10 mouse cellular contexts compared by ENCODE assay signal in the genomic region with DNA sequence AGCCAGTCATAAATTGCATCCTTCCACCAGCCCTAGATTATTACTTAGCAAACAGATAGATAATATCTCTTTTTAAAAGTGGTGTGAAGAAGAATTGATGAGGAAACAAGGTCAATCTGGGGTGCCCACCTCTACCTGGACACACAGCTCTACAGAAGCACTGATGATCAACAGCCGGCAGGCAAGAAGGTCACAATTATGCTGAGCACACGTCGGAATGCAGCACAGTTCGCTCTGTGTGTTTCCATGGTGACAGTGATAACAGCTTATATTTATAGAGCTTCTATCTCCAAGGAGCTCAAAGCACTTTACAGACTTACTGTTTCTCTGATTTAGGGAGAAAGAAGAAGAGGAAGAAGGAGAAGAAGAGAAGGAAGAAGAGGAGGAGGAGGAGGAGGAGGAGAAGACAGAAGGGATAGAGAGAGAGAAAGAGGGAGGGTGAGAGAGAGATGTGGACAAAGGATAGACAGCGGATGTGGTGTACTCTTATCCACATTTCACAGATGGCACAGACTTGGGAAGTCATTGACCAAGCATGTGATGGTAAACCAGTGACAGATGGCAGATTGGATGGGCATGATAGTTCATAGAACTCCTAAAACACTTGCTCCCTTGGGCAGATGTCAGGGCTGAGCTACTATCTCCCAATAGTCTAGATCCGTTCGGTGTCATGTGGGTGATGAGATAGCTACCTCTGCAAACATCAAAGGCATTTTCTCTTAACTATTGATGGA. TPM values are rescaled to one million over a fixed set of nuclear protein-coding genes. Genes with fewer than 3 reads are reported as not detected.
DNase-seq lines count a peak whose midpoint lies in the region; ATAC-seq lines count a peak whose summit lies in the region.
"Had no signal": no experiment of that assay in that cellular context is flagged by ENCODE, and none has a peak within 500 bp of the region (broad histone marks: within the 10 kb centered on the region; RNA-seq: fewer than 3 reads in every experiment).

No protein-coding gene starts in this region.

- H3K27ac ChIP-seq in heart, embryonic 14.5 days (replicated peaks in 1 of 2; ENCODE audit: control insufficient read depth in 1 of 2, insufficient read depth in 1 of 2, low read depth in 2 of 2, low read length in 2 of 2), result peak overlapping the region; percentile 63 to 76; a peak in 3 of 4 replicates
- no peak overlapping the region for H3K27ac ChIP-seq in stomach, embryonic 14.5 days (ENCODE audit: low read length)
- H3K27ac ChIP-seq: liver, embryonic 13.5 days had no signal

- intact Hi-C loops in heart, postnatal 10 days (cut with DNase I), result no loop called here
- intact Hi-C loops in left cerebral cortex, postnatal 4 days (cut with DNase I), result no loop called here

- no peak overlapping the region for H3K4me3 ChIP-seq in heart, embryonic 14.5 days (ENCODE audit: control insufficient read depth in 1 of 2, insufficient read depth in 1 of 2, low read depth in 1 of 2, low read length in 2 of 2)
- no peak overlapping the region for H3K4me3 ChIP-seq in stomach, embryonic 14.5 days (ENCODE audit: low read depth, low read length)
- H3K4me3 ChIP-seq: liver, embryonic 13.5 days had no signal

- no peak overlapping the region for H3K9ac ChIP-seq in heart, embryonic 14.5 days (ENCODE audit: low read length)
- no peak overlapping the region for H3K9ac ChIP-seq in stomach, embryonic 14.5 days (replicated peaks; ENCODE audit: low read depth, low read length)
- H3K9ac ChIP-seq: liver, embryonic 13.5 days had no signal

- H3K4me2 ChIP-seq in heart, embryonic 14.5 days (ENCODE audit: low read length), result peak overlapping the region; percentile 53
- H3K4me2 ChIP-seq in stomach, embryonic 14.5 days (replicated peaks; ENCODE audit: low read depth, low read length), result no peak overlapping the region
- H3K4me2 ChIP-seq: liver, embryonic 13.5 days had no signal

- peaks cover 23 to 24% of the 10 kb centered on the region in 2 experiments for H3K4me1 ChIP-seq in heart, embryonic 14.5 days (ENCODE audit: control insufficient read depth in 2 of 2, insufficient read depth in 2 of 2, low read length in 2 of 2)
- no peaks in the 10 kb centered on the region for H3K4me1 ChIP-seq in stomach, embryonic 14.5 days (ENCODE audit: control insufficient read depth, insufficient read depth, low read length)
- H3K4me1 ChIP-seq: liver, embryonic 13.5 days had no signal

- H3K36me3 ChIP-seq in heart, embryonic 14.5 days (ENCODE audit: control insufficient read depth, insufficient read depth, low read length), result no peaks in the 10 kb centered on the region
- no peaks in the 10 kb centered on the region for H3K36me3 ChIP-seq in stomach, embryonic 14.5 days (ENCODE audit: control insufficient read depth, insufficient read depth, low read length)
- H3K36me3 ChIP-seq: liver, embryonic 13.5 days had no signal

- 17% methylated on average over 7 of the region's 7 CpGs for WGBS in heart, embryonic 14.5 days
- 46% methylated on average over 7 of the region's 7 CpGs for WGBS in stomach, embryonic 14.5 days

- DNase-seq in heart, adult 18-20 months, result no peak
- peak; percentile 10 for DNase-seq in retina, postnatal 1 day
- no peak for DNase-seq in retina, embryonic 14.5 days (ENCODE audit: low spot score)
- peak; percentile 23 to 39 for DNase-seq in heart, postnatal 10 days
- no peak for DNase-seq in left cerebral cortex, postnatal 4 days
- no peak for DNase-seq in T-cell, adult 2 months (ENCODE audit: low spot score)
- DNase-seq: kidney, adult 18-20 months; liver, embryonic 13.5 days had no signal

- no peaks in the 10 kb centered on the region for H3K9me3 ChIP-seq in heart, embryonic 14.5 days (ENCODE audit: control insufficient read depth, low read length)
- H3K9me3 ChIP-seq in stomach, embryonic 14.5 days (ENCODE audit: control insufficient read depth, low read depth, low read length), result no peaks in the 10 kb centered on the region
- H3K9me3 ChIP-seq: liver, embryonic 13.5 days had no signal

- no peaks in the 10 kb centered on the region for H3K27me3 ChIP-seq in heart, embryonic 14.5 days (ENCODE audit: control insufficient read depth, insufficient read depth, low read length)
- no peaks in the 10 kb centered on the region for H3K27me3 ChIP-seq in stomach, embryonic 14.5 days (ENCODE audit: control insufficient read depth, insufficient read depth, low read length)
- H3K27me3 ChIP-seq: liver, embryonic 13.5 days had no signal

- peak; percentile 82 for ATAC-seq in heart, embryonic 14.5 days (ENCODE audit: insufficient number of reproducible peaks, insufficient read depth, low FRiP score, low read depth)
- 0 out of 2 replicates have a peak, but pooled peaks have one; percentile 18 for ATAC-seq in stomach, embryonic 14.5 days (ENCODE audit: insufficient number of reproducible peaks, insufficient read depth, low FRiP score, low read depth)

RNA-seq across cellular contexts. Expression of gene Atp1b1, which starts 16.8 kb away (rescaled TPM):
- 303 and 312 TPM in 2 replicates for polyA plus RNA-seq in heart, embryonic 14.5 days (2014; fragmentation: Nextera tagmentation; extraction: Ambion mirVana)
- 100 to 1,000 TPM; 312 to 314 TPM for total RNA-seq in heart, adult 18-20 months (2021)
- total RNA-seq in heart, postnatal 10 days (2021), result 100 to 1,000 TPM; 429 to 462 TPM
- polyA plus RNA-seq in stomach, embryonic 14.5 days (2014; fragmentation: Nextera tagmentation; extraction: Ambion mirVana), result 76.9 and 93.2 TPM in 2 replicates
- 100 to 1,000 TPM; 722 to 767 TPM for total RNA-seq in left cerebral cortex, postnatal 4 days (2021)

Comparison
In these comparisons a context has a peak if more than half of its experiments do, and no peak if none do; other contexts are left out.
1. DNase-seq: peak in retina, postnatal 1 day (single experiment) and heart, postnatal 10 days (2 of 2); none in heart, adult 18-20 months (0 of 2), retina, embryonic 14.5 days (single experiment), left cerebral cortex, postnatal 4 days (single experiment) and T-cell, adult 2 months (single experiment).